Mouse (Mus musculus) ES-E14 (cell line): ENCODE measurements at regions not wholly inside any gene's neighbourhood (a gene's known extent, or its start where the extent isn't known, plus 50 kb on each side); places are given as distances from the start of the nearest gene placed in this dataset.

ENCODE experiments used
- ZC3H11A ChIP-seq: IDR thresholded peaks from 2 replicates; pipeline ENCODE4 v1.6.1; 2012; ENCODE audit warnings: low read depth, mild to moderate bottlenecking, inconsistent platforms, low read length, borderline replicate concordance
- ZNF384 ChIP-seq: IDR thresholded peaks from 2 replicates; pipeline ENCODE4 v1.6.1; 2012; ENCODE audit warnings: low read depth, low read length, inconsistent platforms

DNA sequence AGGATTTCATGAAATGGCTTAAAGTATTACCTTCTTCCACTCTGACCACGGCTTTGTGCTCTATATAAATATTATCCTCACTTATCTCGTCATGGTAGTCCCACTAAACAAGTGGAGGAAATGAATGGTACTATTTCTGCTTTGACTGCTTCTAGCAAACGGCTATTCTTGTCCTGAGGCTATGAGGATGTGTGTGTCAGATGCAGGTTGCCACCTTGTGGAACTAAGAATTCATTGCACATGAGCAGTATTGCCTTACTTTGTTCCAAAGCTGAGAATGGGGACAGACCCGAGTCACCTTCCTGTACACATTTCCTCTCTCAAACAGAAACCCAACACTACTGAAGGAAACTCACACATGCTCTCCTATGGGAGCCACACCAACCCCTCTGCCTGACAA, 66.5 kb upstream of the Megf9 start:
- TF ChIP-seq ZC3H11A (peak; percentile 58; the same call in 1 of the 2 replicates), ZNF384 (no peak)
